Mouse (Mus musculus) gastrocnemius, adult 8-10 months (tissue): Measurements from ENCODE around the gene Thap8. TPM values are rescaled to one million over a fixed set of nuclear protein-coding genes. Genes with fewer than 3 reads are reported as not detected.

ENCODE experiments used
- DNase-seq, 2 experiments: peaks; one replicate each; pipeline ENCODE4 v3.0.0; 2022; ENCODE audit warnings: low spot score in 2 of 2
- total RNA-seq, 4 experiments: library from RNA; stranded (reverse); gene quantifications; 2 replicates each; pipeline ENCODE4 v1.2.4; 2022

The Thap8 gene
- total RNA-seq, 4 experiments from 2014 or later: not detected

DNA sequence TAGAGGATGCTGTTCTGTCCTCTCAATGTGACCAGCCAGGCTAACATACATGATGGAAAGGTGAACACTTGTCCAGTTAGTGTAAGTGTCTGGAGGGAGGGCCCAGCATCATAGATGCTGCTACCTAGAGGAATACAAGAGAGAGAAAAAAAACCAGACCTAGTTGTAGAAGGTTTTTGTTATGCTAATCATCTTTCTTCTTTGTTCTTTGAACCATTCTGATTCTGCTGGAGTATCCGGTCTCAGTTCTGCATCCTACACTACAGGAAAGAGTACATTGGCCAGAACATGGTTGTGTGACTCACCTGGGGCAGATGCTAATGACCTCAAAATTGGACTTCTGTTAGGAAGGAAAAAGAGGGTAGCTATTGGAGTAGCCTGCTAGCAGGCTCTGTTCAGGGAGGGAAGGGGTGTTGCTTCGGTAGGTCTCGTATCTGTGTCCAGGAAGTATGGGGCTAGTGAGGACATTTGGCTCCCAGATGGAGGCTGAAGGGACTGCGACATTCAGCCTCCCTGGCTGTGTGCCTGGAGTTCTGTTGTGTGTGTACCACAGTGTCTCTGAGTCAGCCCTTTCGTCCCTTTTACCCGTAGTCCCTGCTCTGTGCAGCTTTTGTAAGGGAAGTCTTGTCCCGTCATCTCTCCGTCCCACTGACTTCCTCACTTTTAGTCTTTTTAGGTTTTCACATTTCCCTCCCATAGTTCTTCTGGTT lies 7.0 kb downstream of the Thap8 start:
- DNase-seq: no peak

DNA sequence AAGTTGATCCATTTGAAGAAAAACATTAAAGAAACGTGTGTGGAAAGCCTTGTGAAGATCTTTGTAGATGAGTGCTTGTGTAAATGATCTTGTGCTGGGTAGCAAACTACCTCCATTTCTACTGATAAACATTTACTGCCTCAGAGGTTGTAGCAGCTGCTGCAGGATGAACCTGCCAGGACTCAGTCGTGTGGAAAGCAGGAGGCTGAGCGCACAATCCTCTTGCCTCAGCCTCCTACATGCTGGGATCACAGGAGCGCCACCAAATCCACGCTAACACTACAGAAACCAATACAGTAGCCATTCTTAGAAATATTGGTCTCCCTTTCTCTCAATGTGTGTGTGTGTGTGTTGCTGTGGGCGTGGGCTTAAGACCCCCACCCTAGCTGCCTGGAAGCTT lies 8.2 kb downstream of the Thap8 start:
- DNase-seq: no peak

DNA sequence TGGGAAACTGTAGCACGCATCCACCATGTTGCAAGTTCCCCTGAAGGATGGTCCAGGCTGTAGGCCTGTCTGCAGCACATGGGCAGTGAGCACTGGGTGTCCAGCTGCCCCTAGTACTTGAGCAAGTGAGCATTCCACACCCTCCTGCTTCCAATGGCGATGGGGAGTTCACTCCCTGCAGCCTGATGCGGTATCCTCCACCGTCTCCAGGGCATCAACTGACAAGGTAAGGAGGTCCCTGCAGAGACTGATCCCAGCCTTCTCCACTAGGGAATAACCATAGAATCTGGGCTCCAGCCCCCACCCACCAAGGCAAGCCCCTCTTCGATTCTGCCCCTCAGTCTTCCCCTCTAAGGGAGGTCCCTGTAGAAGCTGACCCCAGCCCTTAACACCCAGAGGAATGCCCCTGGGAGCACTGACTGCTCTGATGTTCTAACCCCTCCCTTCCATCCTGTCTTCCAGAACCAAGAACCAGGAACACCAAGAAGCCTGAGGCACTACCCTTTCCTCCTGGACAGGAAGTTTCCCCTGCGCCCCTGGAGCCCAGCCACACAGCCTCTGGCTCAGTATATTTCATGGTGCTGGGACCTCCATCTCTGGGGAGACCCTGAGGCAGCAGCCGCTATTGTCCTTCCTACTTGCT lies 9.3 kb downstream of the Thap8 start:
- DNase-seq: no peak

DNA sequence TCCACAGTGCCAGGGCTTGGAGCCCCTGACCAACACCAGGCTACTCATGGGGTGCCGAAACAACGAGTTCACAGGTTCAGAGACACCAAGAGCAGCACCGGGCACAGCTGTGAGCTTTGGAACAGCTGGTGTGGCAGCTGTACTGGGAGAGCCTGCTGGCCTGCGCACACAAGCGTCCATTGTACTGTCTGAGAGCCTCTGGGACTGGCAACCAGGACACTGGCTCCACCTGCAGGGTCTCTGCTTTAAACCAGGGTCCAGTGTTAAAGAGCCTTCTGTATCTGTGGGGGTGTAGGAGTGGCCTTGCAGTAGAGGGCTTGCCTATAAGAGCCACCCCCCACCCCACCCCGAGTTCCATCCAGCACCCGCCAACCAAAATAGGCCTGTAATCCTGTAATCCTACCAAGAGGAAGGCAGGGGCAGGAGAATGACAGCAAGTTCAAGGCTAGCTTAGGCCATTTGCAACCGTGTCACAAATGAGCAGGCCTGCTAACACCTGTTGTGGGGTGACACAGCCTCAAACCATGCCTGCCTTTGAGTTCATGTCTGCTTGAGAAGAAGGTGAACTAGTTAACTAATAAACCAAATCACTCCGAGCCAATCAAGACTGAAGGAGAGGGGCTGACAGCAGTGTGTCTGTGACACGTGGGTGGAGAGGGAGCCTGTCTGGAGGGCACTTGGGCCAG lies 10.0 kb downstream of the Thap8 start:
- DNase-seq: no peak

DNA sequence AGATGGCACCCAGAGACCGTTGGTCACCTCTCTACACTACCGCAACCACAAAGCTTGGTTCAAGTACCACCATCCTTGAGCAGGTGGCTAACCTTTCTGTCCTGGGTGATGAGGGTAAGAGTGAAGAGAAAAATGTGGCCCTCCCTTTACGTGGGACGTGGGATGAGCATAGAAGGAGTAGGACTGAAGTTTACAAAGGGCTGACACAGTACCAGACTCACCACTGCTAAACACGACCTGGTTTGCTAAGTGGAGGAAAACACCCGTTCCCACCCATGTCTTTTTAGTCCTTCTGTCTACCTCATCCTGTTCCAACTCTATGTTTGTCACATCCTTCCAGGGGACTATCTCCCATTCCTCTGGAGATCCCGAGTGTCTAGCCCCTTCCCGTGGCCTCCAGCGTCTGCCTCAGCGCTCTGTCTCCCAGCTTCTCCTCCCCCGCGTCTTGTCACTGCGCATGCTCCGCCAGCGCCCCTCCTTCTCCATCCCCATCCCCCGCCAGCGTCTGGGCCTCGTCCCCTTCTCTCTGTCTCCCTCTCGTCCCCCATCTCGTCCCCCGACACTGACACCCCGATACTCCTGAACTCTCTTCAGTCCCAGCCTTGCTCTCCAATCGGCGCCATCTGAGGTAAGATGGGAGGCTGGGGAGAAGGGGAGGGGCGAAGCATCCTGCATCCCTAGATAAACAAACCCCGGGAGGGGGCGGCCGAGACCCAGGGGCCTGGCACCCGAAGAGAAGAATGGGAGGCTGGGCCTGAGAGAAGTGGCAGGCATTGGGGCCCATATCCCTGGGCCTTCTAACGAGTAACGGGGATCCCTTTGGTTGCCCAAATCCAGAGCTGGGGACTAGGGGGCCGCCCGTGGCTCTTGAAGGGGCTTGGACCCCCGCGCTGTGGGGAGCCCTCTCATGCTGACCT lies 11.6 kb downstream of the Thap8 start, which contains the start of gene Clip3:
Gene Clip3 (plus strand): TSS at position 514 of the 917 bp plus-strand sequence.
- peak; percentile 21 to 37 for DNase-seq

DNA sequence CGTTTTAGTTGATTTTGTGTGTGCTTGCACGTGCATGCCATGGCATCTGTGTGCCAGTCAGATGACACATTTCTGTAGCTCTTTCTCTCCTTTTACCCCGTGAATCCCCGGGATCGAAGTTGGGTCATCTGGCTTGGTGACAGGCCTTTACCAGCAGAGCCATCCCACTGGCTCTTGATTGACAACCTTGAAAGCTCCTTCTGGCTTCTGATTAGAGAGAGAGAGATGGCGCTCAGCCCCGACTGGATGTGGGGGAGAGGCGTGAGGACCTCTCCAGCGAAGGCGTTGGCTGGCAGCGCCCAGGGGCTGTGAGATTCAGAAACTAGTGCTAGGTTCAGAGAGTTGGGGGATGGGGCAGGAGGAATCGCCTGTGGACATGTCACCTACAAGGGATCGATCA lies 13.9 kb downstream of the Thap8 start:
- no peak for DNase-seq

DNA sequence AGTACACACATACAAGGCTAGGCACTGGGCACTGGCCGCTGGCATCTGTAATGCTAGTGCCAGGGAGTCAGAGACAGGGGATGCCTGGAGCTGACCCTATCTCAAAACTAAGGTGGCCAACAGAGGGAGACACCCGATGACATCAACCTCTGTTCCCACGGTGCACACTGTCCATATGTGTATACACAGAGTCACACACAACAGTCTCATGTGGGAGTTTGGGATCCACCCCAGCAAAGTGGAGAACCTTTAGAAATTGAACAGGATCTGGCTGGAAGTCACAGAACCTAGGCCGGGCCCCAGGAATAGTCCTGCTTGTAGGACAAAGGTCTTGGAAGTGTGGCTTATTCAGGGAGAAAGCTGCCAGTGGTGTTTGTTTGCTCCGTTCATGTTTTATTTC lies 14.4 kb downstream of the Thap8 start:
- DNase-seq: no peak

DNA sequence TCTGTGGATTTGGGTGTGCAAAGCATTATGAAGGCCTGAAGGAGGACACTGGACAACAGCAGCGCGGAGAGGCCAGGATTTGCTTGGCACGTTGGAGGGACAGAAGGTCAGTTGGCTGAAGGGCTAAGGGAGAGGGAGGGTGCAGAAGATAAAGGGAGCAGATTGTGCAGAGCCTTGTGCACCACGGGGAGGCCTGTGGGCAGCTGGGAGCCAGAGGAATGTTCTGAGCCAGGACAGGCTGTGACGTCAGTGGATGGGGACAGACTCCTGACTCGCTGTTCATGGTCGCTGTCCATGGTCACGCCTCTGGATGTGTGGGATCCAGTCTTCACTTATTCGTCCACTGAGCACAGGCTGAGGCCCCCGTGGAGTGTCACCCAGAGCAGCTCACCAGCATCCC lies 15.2 kb downstream of the Thap8 start:
- no peak for DNase-seq

DNA sequence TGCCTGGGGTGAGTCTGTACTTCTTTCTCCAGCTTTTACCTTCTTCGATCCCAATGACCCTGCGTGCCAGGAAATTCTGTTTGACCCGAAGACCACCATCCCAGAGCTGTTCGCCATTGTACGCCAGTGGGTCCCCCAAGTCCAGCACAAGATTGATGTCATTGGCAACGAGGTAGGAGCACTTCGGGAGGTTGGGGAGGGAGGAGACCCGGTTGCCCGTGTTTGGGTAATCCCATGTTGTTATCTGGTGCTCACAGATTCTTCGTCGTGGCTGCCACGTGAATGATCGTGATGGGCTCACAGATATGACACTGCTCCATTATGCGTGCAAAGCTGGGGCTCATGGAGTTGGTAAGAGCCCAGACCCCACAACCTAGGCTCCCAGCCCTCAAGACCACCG lies 16.9 kb downstream of the Thap8 start:
- DNase-seq: no peak

DNA sequence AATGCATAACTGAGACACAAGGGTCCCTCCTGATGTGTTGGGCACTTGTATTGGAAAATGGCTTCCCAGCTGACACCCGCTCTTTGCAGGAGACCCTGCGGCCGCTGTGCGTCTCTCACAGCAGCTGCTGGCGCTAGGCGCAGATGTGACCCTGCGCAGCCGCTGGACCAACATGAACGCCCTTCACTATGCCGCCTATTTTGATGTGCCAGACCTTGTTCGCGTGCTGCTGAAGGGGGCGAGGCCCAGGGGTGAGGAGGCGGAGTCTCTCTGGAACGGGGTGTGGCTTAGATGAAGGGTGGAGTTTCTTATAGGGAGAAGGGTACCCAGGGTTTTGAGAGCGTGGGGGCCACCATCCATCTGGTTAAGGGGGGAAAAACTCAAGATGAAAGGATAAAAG lies 17.4 kb downstream of the Thap8 start:
- no peak for DNase-seq

DNA sequence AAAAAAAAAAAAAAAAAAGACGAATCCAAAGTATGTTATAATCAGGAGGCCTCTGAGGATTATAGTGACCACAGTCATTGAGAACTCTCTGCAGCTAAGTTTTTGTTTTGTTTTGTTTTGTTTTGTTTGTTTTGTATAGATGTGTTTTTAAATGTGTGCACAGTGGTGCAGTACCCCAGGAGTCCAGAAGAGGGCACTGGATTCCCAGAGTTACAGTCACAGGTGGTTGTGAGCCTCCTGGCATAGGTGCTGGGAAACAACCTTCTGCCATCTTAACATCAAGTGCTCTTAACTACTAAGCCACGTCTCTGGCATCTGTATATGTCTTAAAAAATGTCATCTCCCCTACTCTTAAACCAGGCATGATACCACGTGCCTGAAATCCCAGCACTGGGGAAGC lies 21.0 kb downstream of the Thap8 start:
- no peak for DNase-seq

DNA sequence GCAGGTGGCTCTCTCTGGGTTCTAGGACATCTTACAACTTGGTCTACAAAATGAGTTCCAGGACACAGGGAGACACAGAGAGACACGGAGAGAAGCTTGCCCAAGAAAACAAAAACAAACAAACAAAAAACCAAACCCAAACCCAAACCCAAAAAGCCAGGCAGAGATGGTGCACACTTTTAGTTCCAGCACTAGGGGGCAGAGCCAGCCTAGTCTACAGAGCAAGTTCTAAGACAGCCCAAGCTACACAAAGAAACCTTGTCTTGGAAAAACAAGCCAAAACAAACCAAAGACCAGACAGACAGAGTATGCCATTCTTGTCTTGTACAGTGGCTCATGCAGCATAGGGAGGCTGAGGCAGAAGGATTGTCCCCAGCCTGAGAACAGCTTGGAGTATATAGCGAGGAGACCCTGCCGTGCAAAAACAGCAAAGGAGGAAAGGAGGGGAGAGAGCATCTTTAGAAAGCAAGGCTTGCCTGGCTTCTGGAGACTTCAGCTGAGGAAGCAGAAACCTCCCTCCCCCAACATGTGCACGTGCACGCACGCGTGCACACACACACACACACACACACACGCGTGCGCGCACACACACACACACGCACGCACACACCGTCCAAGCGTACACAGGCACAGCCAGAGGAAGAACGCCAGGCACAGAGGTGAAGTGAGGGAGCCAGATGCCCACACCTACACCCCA lies 26.3 kb downstream of the Thap8 start:
- DNase-seq: no peak

DNA sequence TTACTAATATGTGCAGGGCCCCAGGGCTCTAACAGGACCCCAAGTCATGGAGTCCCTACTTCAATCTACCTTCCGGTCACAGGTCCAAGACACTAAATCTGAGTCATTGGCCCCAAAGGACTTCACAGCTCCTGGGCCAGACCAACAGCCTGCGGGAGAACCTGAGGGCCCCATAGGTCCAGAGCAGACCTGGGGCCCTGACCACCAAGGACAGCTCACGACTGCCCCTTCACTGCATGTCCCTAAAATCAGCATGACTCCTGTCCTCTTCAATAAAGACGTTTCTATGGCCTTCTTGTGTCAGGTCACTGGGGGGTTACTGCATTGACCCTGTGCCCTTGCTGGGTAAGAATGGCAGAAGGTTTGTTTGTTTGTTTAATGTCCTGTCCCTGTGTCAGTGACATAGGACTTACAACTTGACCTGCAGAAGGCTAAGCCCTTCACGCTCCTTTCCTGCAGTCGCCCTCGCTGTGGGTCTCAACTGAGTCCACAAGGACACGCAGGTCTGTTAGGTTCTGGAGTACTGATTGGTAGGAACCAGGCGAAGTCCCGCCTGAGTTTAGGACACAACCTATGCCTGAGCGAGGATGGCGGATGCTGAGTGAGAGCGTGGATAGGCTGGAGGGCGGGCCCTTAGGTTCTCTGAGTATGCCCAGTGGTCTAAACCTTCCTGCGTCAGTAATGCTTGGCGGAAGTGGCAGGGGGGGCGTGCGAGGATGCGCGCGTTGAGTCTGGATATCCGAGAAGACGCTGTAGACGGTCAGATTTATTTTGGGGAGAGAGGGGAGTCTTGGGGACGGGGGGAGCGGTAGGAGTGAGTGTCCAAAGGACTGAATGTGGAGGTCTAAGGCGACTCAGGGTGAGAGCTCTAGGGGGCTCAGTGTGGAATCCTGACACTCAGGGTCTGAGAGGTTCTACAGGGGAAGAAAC lies 28.4 kb downstream of the Thap8 start, which contains the start of gene Alkbh6:
Gene Alkbh6 (plus strand): TSS at position 642 of the 930 bp plus-strand sequence.
- DNase-seq: peak; percentile 90 to 94

DNA sequence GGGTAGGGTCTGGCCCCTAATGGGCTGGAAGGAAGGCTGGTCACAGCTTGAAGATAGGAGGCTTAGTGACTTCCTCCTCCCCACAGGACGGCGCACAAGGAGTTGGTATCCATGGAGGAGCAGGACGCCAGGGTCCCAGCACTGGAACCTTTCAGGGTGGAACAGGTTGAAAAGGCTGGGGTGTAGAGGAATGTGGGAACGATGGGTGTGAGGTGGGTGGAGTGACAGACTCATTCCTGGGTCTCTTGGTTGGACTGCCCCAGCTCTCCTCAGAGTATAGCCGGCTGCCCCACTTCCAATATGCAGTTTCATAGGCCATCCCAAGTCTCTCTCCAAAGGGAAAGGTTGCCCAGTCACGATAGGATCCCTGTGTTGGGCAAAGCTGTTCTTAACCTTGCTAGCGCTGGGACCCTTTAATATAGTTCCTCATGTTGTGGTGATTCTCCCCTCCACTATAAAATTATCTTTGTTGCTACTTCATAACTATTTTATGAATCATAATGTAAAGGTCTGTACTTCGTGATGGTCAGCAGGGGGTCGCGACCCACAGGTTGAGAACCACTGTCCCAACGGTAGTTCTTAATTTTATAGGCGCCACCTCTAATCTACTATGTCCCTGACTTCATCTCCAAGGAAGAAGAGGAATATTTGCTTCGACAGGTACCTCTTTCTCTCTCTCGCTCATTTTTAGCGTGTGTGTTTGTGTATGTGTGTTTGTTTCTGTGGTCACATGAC lies 29.7 kb downstream of the Thap8 start:
- DNase-seq: no peak

DNA sequence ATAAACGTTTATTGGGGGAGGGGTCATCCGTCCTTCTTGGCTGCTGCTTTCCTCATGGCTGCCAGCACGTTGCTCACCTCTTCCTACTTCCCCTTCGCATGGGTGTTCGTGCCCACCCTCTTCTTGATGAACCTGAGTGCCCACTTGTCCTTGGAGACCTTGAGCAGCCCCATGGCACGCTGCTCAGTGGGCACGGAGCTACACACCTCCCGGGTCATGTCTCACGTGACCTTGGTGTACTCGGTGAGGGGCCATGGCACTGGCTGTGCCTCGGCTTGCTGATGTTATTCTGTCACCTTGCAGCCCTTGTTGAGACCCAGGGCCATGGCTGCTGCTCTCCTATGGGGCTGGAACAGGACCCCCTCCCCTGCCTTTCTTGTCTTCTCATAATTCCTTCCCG lies 30.2 kb downstream of the Thap8 start:
- no peak for DNase-seq

DNA sequence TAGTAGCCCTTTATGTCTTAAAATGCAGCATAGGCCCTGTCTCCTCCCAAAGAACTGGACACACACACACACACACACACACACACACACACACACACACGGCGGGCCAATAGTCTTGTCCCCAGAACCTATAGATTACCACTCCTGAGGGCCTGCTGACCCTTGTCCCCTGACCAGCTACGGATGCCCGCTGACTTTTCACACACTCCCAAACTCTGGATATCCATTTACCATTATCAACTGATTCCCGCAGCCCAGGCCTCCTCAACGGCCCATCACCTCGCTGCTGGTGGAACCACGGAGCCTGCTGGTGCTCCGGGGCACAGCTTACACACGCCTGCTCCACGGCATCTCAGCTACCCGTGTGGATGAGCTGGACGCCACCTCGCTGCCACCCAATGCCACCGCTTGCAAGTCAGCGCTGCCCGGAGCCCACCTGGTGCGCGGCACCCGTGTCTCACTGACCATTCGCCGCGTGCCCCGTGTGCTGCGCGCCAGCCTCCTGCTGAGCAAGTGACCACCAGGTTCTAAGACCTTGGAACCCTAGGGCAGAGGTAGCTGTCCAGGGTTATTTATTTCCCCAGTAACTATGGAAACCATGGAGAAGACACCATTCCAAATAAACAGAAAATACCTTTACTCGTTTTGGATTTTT lies 33.9 kb downstream of the Thap8 start:
- no peak for DNase-seq

DNA sequence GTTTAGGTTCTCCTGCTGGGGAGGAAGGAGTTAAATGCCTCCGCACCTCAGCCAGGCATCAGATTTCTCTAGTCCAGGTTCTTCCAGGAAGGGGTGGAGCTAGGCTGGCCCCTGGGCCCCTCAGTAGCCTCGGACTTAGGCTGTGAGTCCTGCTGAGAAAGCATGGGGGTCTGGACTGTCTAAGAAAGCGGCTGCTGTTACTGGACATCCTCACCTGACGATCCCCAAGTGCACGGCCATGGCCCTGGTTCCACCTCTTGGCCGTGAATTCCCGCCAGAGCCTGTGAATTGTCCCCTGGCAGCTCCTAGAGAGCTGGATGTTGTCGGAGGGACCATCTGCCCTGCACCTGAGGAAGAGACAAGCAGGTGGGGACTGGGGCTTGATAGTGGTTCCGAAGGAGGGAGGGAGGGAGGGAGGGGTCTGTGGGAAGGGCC lies 34.8 kb downstream of the Thap8 start, which contains the start of gene Syne4:
Gene Syne4 (plus strand): TSS at position 87 of the 435 bp plus-strand sequence.
- no peak for DNase-seq
